Mouse (Mus musculus): ENCODE results near the gene Gm11084. TPM values are rescaled to one million over a fixed set of nuclear protein-coding genes. Genes with fewer than 3 reads are reported as not detected.
"Not testable (repeated sequence)": the region's sequence is repeated elsewhere in the genome, so short reads cannot be mapped to it uniquely, and the experiment has no call there.

The Gm11084 gene
- polyA plus RNA-seq, 1 experiment from 2014 or later = not detected

DNA sequence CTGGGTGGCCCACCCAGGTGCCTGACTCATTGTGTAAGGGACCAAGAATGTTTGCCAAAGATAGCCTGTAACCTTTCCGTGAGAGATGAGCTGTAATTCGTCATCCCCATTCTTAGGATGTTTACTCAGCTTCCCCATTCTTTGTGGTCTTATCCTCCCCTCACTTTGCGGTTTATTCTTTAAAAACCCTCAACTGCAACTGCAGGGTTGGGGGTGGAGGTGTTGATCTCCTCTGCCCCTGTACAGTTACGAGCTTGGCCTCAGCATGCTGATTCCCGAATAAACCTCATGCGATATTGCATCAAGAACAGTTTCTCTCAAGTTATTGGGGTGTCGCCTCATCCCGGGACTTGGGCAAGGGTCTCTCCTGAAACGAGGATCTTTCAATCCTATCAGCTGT lies 2.4 kb upstream of the Gm11084 start:
- ATAC-seq (ENCODE audit: low read depth); H3K4me2 ChIP-seq; H3K27me3 ChIP-seq; H3K9me3 ChIP-seq; H3K36me3 ChIP-seq; H3K9ac ChIP-seq; H3K27ac ChIP-seq (replicated peaks); H3K4me3 ChIP-seq; H3K4me1 ChIP-seq (replicated peaks): not testable (repeated sequence)
- WGBS = 93% methylated on average over 9 of the region's 9 CpGs

DNA sequence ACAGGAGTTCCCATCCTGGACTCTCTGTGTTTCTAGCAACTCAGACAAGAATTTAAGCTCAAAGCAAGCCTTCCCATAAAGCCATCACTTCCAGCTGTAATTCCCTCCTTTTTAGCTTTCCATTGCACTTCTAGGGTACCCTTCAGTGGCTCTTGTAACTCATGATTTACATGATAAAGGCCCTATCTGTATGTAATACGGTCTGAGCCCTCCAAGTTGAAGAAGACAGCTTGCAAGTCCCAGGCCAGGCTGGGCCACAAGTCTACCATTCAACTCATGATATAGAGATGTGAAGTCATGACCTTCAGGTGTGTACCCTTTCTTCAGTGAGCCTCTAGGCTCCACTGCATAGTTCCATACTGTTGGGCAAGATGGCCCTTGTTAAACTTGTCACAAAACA lies 1.0 kb downstream of the Gm11084 start:
- no peak overlapping the region for H3K4me3 ChIP-seq
- H3K4me1 ChIP-seq (replicated peaks) = peaks cover 10% of the 10 kb centered on the region
- H3K4me2 ChIP-seq = no peak overlapping the region
- 30% methylated on average over 1 of the region's 1 CpGs for WGBS
- H3K27me3 ChIP-seq = no peaks in the 10 kb centered on the region
- no peak overlapping the region for H3K9ac ChIP-seq
- peaks cover 4% of the 10 kb centered on the region; the same call in 1 of the 2 replicates for H3K36me3 ChIP-seq
- H3K27ac ChIP-seq (replicated peaks) = no peak overlapping the region
- no peak for ATAC-seq (ENCODE audit: low read depth)
- 0 out of 2 replicates have a peak, but pooled peaks cover 8% of the 10 kb centered on the region for H3K9me3 ChIP-seq

DNA sequence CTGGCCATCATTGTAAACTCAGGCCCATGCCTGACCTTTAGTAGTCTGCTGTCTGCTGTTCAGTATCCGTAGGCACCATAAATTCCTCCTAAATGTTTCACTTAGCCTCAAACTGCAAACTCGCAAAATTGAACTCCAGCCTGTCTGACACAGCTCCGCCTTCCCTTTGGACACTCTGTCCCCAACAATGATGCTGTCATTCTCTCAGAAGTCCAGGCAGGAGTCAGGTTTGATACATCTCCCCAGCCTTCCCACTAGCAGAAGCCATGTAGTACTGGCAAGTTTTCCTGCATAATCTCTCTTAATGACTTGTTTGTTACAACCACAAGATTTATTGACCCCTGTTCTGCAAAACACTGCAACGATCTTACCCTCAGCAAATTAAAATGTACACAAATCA lies 1.7 kb downstream of the Gm11084 start:
- no peak overlapping the region for H3K4me3 ChIP-seq
- H3K27me3 ChIP-seq = no peaks in the 10 kb centered on the region
- no peak for ATAC-seq (ENCODE audit: low read depth)
- peaks cover 4% of the 10 kb centered on the region; the same call in 1 of the 2 replicates for H3K36me3 ChIP-seq
- no peak overlapping the region for H3K4me2 ChIP-seq
- H3K9me3 ChIP-seq = 0 out of 2 replicates have a peak, but pooled peaks cover 8% of the 10 kb centered on the region
- peaks cover 10% of the 10 kb centered on the region for H3K4me1 ChIP-seq (replicated peaks)
- H3K27ac ChIP-seq (replicated peaks) = no peak overlapping the region
- WGBS = 57% methylated on average over 4 of the region's 4 CpGs
- no peak overlapping the region for H3K9ac ChIP-seq

DNA sequence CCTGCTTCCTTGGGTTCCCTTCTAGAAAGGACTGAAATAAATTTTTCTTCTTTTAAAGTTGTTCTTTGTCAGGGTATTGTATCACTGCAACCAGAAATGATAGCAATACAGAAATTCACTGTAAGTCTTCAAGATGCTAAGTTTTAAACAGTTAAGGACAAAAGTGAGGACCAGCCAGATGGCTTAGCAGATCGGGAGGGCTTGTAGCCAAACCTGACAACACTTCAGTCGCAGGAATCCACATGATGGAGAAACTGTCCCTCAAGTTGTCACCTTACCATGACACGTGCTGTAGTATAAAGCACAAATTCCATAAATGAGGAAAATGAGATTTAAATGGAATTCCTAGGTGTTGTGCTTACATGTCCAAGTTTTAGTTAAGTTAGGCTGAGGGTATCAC lies 3.3 kb downstream of the Gm11084 start:
- Histone ChIP-seq H3K36me3 (no peaks in the 10 kb centered on the region), H3K4me3 (no peak overlapping the region), H3K9ac (no peak overlapping the region), H3K4me2 (no peak overlapping the region), H3K4me1 (replicated peaks) (peaks cover 12% of the 10 kb centered on the region), H3K27ac (replicated peaks) (no peak overlapping the region), H3K9me3 (no peaks in the 10 kb centered on the region), H3K27me3 (no peaks in the 10 kb centered on the region)
- 92% methylated on average over 3 of the region's 3 CpGs for WGBS
- ATAC-seq (ENCODE audit: low read depth) = no peak

DNA sequence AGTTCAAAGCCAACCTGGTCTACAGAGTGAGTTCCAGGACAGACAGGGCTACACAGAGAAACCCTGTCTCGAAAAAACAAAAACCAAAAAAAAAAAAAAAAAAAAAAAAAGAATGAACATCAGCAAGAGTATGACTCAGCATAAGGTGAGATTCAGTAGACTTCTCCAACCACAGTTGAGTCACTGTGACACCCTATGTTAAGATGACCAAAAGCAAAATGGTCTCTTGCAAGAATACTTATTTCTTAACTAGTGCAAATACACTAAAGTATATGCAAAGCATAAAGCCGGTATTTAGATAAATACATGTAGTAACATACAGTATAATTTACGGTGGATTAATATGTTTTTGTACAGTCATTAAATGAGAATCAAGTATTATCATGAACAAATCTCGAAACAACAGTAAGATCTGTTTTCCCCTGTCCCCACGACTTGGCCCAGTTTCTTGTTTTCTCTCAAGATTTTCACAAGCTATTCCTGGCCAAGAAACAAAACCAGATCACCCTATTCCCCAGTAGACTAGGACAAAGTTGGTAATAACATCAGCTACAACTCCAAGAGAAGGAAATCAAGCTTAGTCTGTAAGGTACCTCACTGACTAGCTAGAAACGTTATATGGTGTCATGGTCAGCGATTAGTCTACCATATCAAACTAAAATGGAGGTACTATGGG lies 4.3 kb downstream of the Gm11084 start:
- Histone ChIP-seq H3K4me1 (replicated peaks) (peaks cover 19% of the 10 kb centered on the region), H3K27me3 (no peaks in the 10 kb centered on the region), H3K9ac (no peak overlapping the region), H3K36me3 (no peaks in the 10 kb centered on the region), H3K4me3 (no peak overlapping the region), H3K9me3 (no peaks in the 10 kb centered on the region), H3K4me2 (no peak overlapping the region), H3K27ac (replicated peaks) (no peak overlapping the region)
- 93% methylated on average over 7 of the region's 7 CpGs for WGBS
- no peak for ATAC-seq (ENCODE audit: low read depth)

DNA sequence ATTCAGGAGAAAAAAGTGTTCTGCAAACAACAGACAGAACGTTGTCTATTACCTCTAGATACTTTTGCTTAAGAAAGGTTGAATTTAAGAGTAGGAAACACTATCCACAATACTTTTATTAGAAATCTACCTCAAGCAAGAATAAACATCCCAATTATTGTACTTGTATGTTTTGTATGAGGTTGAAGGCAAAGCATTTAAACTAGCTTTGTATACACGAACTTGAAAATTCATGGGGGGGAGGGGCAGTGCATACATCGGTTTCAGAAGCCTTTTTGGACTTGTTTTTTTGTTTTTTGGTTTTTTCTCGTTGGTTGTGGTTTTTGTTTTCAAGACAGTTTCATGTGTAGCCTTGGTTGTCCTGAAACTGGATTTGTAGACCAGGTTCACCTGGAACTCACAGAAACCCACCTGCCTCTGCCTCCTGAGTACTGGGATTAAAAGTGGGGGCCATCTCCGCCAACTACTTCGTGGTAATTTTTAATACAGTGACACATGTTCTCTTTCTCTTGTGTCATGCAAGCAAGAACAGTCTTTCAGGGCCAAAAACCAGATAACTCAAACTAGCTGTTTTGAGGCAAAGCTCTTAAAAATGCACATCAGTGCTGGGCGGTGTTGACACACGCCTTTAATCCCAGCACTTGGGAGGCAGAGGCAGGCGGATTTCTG lies 4.9 kb downstream of the Gm11084 start:
- peak overlapping the region; percentile 100 for H3K27ac ChIP-seq (replicated peaks)
- H3K4me3 ChIP-seq = peak overlapping the region; percentile 100
- H3K36me3 ChIP-seq = no peaks in the 10 kb centered on the region
- 76% methylated on average over 9 of the region's 9 CpGs for WGBS
- no peak for ATAC-seq (ENCODE audit: low read depth)
- H3K4me2 ChIP-seq = peak overlapping the region; percentile 64
- peaks cover 26% of the 10 kb centered on the region for H3K4me1 ChIP-seq (replicated peaks)
- H3K9ac ChIP-seq = peak overlapping the region; percentile 100; the same call in 1 of the 2 replicates
- no peaks in the 10 kb centered on the region for H3K27me3 ChIP-seq
- no peaks in the 10 kb centered on the region for H3K9me3 ChIP-seq

DNA sequence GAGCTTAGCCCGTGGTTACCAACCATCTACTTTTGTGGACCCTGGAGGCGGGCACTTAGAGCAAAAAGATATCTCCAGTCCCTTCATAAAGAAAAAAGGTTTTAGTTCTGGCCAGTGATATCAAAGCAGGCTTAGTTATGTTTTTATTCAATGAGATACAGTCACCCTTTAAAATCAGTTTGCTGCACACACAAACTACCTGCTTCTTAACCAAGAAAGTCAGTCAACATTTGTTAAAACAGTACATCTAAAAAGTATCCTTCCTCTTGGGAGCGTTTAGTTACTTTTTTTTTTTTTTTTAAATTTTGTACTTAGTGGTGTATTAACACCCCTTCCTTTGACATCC lies 5.5 kb downstream of the Gm11084 start:
- peaks cover 31% of the 10 kb centered on the region for H3K4me1 ChIP-seq (replicated peaks)

DNA sequence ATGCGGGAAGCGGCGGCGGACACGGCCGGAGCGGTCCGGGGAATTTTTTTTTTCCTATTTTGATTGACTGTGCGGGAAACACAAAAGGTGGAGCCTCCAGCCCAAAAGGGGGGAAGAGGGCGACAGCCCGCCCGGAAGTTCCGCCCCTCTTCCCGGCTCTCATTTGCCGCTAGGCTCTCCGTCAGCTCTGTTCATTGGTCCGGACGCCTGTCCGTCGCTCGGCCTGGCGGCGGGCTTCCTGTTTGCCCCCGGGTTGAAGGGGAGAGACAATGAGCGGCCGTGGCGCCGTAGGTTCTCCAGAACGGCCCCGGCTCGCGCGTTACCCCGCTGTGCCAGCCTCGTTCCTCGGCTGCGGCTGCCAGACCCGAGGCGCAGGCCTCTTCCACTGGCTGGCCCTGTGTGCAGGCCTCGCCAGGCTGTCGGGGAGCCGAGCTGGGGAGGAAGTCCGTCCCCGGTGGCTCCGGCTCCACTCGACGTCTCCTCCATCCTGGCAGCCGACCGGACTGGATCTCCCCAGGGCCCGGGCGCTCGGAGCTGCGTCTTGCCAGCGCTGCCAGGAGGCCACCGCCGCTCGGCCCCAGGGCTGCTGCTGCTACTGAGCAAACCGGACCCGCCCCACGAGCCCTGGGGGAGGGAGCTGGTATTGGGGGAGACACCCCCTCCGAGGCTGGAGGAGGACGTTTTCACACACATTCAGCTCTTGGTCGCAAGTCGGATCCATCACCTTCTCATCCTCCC lies 6.0 kb downstream of the Gm11084 start, which contains the start of gene Sp3:
TSS of gene Sp3 (minus strand) at position 110 of the 738 bp plus-strand sequence.
- ATAC-seq (ENCODE audit: low read depth) = peak; percentile 93
- Histone ChIP-seq H3K27ac (replicated peaks) (peak within 1 kb of the TSS; percentile 100), H3K4me1 (replicated peaks) (peaks cover 37% of the 10 kb centered on the region), H3K9ac (peak within 1 kb of the TSS; percentile 100), H3K36me3 (0 out of 2 replicates have a peak, but pooled peaks cover 5% of the 10 kb centered on the region), H3K4me3 (peak within 1 kb of the TSS; percentile 100), H3K27me3 (no peaks in the 10 kb centered on the region), H3K9me3 (no peaks in the 10 kb centered on the region), H3K4me2 (peak within 1 kb of the TSS; percentile 64)
- under 1% methylated on average over 63 of the region's 64 CpGs for WGBS

More for the DNA sequence above, 5.5 kb downstream of the Gm11084 start:
- Histone ChIP-seq H3K4me3 (peak overlapping the region; percentile 100), H3K9ac (peak overlapping the region; percentile 100), H3K27me3 (no peaks in the 10 kb centered on the region), H3K36me3 (0 out of 2 replicates have a peak, but pooled peaks cover 1% of the 10 kb centered on the region), H3K27ac (replicated peaks) (peak overlapping the region; percentile 100), H3K4me2 (peak overlapping the region; percentile 64), H3K9me3 (no peaks in the 10 kb centered on the region)
- ATAC-seq (ENCODE audit: low read depth) = no peak
- 14% methylated on average over 3 of the region's 3 CpGs for WGBS

DNA sequence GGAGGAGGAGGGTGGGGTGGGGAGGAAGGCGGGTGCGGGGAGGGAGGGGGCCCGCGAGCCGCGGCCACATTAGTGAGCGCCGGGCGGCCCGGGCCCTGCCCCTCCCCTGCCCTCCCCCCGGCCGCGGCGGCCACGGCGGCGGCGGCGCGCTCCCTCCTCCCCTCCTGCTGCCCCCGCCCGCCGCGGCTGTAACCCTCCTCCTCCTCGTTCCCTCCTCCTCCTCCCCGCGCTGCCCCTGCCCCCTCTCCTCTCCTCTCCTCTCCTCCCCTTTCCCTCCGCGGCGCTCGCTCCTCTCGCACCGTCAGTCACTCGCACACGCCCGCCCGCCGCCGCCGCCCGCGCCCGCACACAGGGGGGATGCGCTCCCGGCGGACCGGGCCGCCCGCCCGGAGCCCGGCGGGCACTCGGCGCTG lies 6.9 kb downstream of the Gm11084 start:
- no peaks in the 10 kb centered on the region for H3K9me3 ChIP-seq
- 0% methylated on average over 12 of the region's 54 CpGs for WGBS

DNA sequence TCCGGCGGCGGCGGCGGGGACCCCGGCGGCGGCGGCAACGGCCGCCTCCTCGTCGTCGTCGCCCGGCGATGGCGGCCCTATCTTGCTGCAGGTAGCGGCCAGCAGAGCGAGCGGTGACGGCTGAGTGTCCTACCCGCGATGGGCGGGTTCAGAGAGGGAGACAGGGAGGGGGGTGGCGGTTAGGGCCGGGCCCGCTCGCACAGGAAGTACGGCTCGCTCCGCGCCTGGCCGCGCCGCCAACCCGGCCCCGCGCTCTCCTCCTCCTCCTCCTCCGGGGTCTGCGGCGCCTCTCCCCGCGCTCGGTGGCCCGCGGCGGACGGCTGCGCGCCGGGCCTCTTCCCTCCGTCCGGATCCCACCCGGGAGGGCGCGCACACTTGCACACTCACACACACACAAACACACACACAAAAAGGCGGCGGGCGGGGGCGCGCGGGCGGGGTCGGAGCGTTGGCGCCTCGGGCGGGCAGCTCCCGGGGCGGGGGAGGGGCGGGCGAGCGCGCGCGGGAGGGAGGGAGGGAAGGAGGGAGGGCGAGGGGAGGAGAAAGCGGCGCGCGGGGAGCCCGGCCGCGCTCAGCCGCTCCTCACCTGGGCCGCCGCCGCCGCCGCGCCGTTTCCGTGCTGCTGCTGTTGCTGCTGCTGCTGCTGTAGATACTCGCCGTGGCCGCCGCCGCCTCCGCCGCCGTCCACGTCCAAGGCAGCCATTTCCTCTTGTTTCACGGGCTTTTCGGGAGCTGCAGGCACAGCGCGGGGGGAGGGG lies 7.4 kb downstream of the Gm11084 start:
- H3K27me3 ChIP-seq = no peaks in the 10 kb centered on the region
- peak; percentile 81 for ATAC-seq (ENCODE audit: low read depth)
- H3K27ac ChIP-seq (replicated peaks) = peak overlapping the region; percentile 100
- peaks cover 36% of the 10 kb centered on the region for H3K4me1 ChIP-seq (replicated peaks)
- WGBS = 1% methylated on average over 53 of the region's 107 CpGs
- H3K9me3 ChIP-seq = no peaks in the 10 kb centered on the region
- peak overlapping the region; percentile 64 for H3K4me2 ChIP-seq
- H3K4me3 ChIP-seq = peak overlapping the region; percentile 100
- peak overlapping the region; percentile 100 for H3K9ac ChIP-seq
- 0 out of 2 replicates have a peak, but pooled peaks cover 5% of the 10 kb centered on the region for H3K36me3 ChIP-seq

More for the DNA sequence above, 6.9 kb downstream of the Gm11084 start:
- H3K4me2 ChIP-seq = peak overlapping the region; percentile 64
- no peaks in the 10 kb centered on the region for H3K27me3 ChIP-seq
- peaks cover 38% of the 10 kb centered on the region for H3K4me1 ChIP-seq (replicated peaks)
- peak; percentile 81 for ATAC-seq (ENCODE audit: low read depth)
- peak overlapping the region; percentile 100 for H3K9ac ChIP-seq
- 0 out of 2 replicates have a peak, but pooled peaks cover 5% of the 10 kb centered on the region for H3K36me3 ChIP-seq
- H3K4me3 ChIP-seq = peak overlapping the region; percentile 100
- peak overlapping the region; percentile 100 for H3K27ac ChIP-seq (replicated peaks)

DNA sequence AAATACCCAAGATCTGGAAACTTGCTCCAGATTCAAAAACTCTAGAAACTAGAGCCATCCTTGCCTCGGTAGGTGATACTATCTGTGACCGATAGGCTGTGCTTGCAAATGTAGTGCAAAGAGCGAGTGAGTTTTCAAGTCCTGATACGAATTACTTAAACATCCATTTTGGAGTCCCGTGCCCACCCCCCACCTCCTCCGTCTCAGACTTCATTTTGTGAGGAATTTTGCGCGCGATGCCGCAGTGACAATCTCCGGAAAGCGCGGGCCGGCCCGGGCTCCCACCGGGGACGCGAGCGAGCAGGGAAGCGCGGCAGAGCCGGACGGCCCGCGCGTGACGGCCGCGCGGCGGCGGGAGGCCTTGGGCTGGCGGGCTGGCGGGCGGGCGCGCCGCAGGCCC lies 8.0 kb downstream of the Gm11084 start:
- peak overlapping the region; percentile 100 for H3K27ac ChIP-seq (replicated peaks)
- H3K27me3 ChIP-seq = no peaks in the 10 kb centered on the region
- WGBS = under 1% methylated on average over 38 of the region's 38 CpGs
- peak overlapping the region; percentile 64 for H3K4me2 ChIP-seq
- no peaks in the 10 kb centered on the region for H3K9me3 ChIP-seq
- H3K4me3 ChIP-seq = peak overlapping the region; percentile 100
- H3K9ac ChIP-seq = peak overlapping the region; percentile 100
- 0 out of 2 replicates have a peak, but pooled peaks cover 5% of the 10 kb centered on the region for H3K36me3 ChIP-seq
- peaks cover 40% of the 10 kb centered on the region for H3K4me1 ChIP-seq (replicated peaks)
- peak; percentile 11 for ATAC-seq (ENCODE audit: low read depth)

Measured in neural tube, embryonic 13.5 days (tissue).